Mouse (Mus musculus): Measurements from ENCODE around the gene Enpp4.

GRCm38 (mm10) chr17:44105287-44106138 is at the start of gene Enpp4:
- TF ChIP-seq CTCF (IDR thresholded peaks at IDR 0.05; ENCODE audit: low read depth) (no peak), EP300 (IDR thresholded peaks at IDR 0.05; ENCODE audit: low read depth) (no peak)
